Mouse (Mus musculus) midbrain, embryonic 10.5 days (tissue): Measurements from ENCODE around the gene Samd4b. TPM values are rescaled to one million over a fixed set of nuclear protein-coding genes. Genes with fewer than 3 reads are reported as not detected.

ENCODE experiments used
- DNase-seq: peaks from one replicate; pipeline ENCODE4 v3.0.0-alpha.2; 2017; ENCODE audit warnings: low spot score
- H3K27ac ChIP-seq: fragments of 300-500 bp; sonication (generic); replicated peaks from 2 replicates; pipeline ENCODE4 v1.5.1; 2016; ENCODE audit warnings: mild to moderate bottlenecking
- H3K27me3 ChIP-seq: fragments of 300-500 bp; sonication (generic); 2 replicates; pipeline ENCODE4 v1.6.1; 2016; ENCODE audit warnings: low read depth, mild to moderate bottlenecking; ENCODE audit not compliant: poor library complexity, severe bottlenecking
- H3K36me3 ChIP-seq: fragments of 300-500 bp; sonication (generic); 2 replicates; pipeline ENCODE4 v1.6.1; 2016; ENCODE audit warnings: mild to moderate bottlenecking, moderate library complexity
- H3K4me1 ChIP-seq: fragments of 300-500 bp; sonication (generic); 2 replicates; pipeline ENCODE4 v1.6.1; 2016
- H3K4me3 ChIP-seq: fragments of 300-500 bp; sonication (generic); 2 replicates; pipeline ENCODE4 v1.5.1; 2016; ENCODE audit warnings: mild to moderate bottlenecking, moderate library complexity
- H3K9me3 ChIP-seq: fragments of 300-500 bp; sonication (generic); replicated peaks from 2 replicates; pipeline ENCODE4 v1.6.1; 2016; ENCODE audit warnings: mild to moderate bottlenecking
- WGBS: fragments of 180-500 bp; shearing (Covaris S2); methylation state at CpG from one replicate; pipeline ENCODE4 v1.1.7; 2016; 5-methylcytosine and 5-hydroxymethylcytosine counted together
- polyA plus RNA-seq: library from polyadenylated mRNA; unstranded; fragments of >200 nt; fragmentation: Nextera tagmentation; extraction: Ambion mirVana; gene quantifications from 2 replicates; pipeline ENCODE4 v1.2.1, GENCODE M21; 2016

The Samd4b gene
- polyA plus RNA-seq, 1 experiment from 2014 or later = 29.2 TPM

GRCm38 (mm10) chr7:28423018-28423417 lies 174.9 kb downstream of the Samd4b start:
- Histone ChIP-seq H3K27me3 (no peaks in the 10 kb centered on the region), H3K4me3 (no peak overlapping the region), H3K36me3 (peaks cover 94% of the 10 kb centered on the region), H3K4me1 (no peaks in the 10 kb centered on the region), H3K27ac (no peak overlapping the region), H3K9me3 (no peaks in the 10 kb centered on the region)
- DNase-seq = no peak
- WGBS = 93% methylated on average over 1 of the region's 1 CpGs

- H3K4me1 ChIP-seq = no peaks in the 10 kb centered on the region
- H3K27me3 ChIP-seq = no peaks in the 10 kb centered on the region
- no peak overlapping the region for H3K27ac ChIP-seq
- no peaks in the 10 kb centered on the region for H3K9me3 ChIP-seq
- no peak for DNase-seq
- no peak overlapping the region for H3K4me3 ChIP-seq
- WGBS = 99% methylated on average over 2 of the region's 2 CpGs
- H3K36me3 ChIP-seq = peaks cover 100% of the 10 kb centered on the region
Observed at GRCm38 (mm10) chr7:28419416-28419815, 178.5 kb downstream of the Samd4b start.

DNA sequence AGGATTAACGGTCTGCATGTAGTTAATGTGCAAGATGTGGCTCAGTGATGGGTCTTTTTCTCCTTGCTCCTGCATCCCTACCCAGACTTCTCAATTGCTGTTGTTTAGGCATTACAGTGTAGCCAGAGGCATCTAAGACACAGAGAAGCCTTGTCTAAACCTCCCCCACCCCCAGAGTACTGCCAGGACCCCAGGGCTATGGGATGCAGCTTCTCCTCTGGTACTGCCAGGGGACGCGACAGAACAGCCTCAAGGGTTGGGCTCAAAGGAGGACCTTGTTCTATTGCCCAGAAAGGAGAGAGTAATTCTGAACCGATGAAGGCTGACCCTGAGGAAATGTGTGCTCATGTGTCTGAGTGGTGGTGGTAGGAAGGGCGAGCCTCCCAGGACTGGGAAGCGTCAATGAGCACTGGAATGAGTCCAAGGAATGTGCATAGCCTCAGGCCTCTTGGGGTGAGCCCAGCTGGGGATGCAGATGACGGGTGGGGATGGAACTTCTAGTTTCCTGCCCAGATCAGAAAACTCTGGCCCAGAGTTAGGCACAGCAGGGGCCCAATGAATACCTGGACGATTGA lies 179.8 kb downstream of the Samd4b start:
- no peaks in the 10 kb centered on the region for H3K9me3 ChIP-seq
- H3K27ac ChIP-seq = no peak overlapping the region
- no peaks in the 10 kb centered on the region for H3K27me3 ChIP-seq
- no peak overlapping the region for H3K4me3 ChIP-seq
- DNase-seq = no peak
- H3K36me3 ChIP-seq = peaks cover 100% of the 10 kb centered on the region
- WGBS = 91% methylated on average over 8 of the region's 8 CpGs
- H3K4me1 ChIP-seq = no peaks in the 10 kb centered on the region

- H3K27ac ChIP-seq = no peak overlapping the region
- no peaks in the 10 kb centered on the region for H3K27me3 ChIP-seq
- DNase-seq = no peak
- no peaks in the 10 kb centered on the region for H3K9me3 ChIP-seq
- no peaks in the 10 kb centered on the region for H3K4me1 ChIP-seq
- peaks cover 100% of the 10 kb centered on the region for H3K36me3 ChIP-seq
- no peak overlapping the region for H3K4me3 ChIP-seq
Observed at GRCm38 (mm10) chr7:28417368-28417767, 180.6 kb downstream of the Samd4b start.

- Histone ChIP-seq H3K36me3 (peaks cover 99% of the 10 kb centered on the region), H3K4me1 (no peaks in the 10 kb centered on the region), H3K9me3 (no peaks in the 10 kb centered on the region), H3K27me3 (no peaks in the 10 kb centered on the region), H3K4me3 (no peak overlapping the region), H3K27ac (no peak overlapping the region)
- 92% methylated on average over 4 of the region's 4 CpGs for WGBS
- DNase-seq = no peak
Observed at GRCm38 (mm10) chr7:28412826-28413225, 185.1 kb downstream of the Samd4b start.

DNA sequence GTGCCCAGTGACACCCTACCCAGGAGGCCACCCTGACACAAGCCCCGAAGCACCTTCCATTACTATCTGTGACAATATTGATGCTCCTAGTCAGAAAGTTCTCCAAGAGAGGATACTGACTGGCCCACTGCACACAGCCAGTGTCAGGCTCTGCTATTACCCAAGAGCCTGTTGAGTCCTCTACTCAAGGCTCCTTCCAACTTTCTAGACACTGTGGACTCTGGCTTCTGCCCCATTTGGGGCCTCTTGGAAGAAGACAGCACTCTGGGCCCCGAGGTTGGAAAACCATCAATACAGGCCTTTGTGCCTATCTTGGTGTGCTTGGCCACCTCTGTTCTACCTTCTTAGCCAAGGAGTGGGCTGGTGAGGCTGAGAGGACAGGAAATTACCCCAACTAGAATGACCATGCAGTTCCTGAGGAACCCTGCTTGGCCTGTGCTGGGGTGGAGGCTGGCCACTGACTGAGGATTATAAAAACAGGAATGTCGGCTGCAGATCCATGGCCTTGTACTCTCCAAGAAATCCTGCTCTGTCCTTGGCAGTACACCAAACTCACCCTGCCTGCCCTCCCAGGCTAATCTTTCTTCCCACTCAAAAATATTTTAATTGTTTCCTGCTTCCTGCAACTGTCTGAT lies 187.0 kb downstream of the Samd4b start:
- Histone ChIP-seq H3K27me3 (no peaks in the 10 kb centered on the region), H3K36me3 (peaks cover 99% of the 10 kb centered on the region), H3K9me3 (no peaks in the 10 kb centered on the region), H3K27ac (no peak overlapping the region), H3K4me1 (no peaks in the 10 kb centered on the region), H3K4me3 (no peak overlapping the region)
- no peak for DNase-seq
- 92% methylated on average over 3 of the region's 3 CpGs for whole genome bisulfite sequencing

- Histone ChIP-seq H3K4me1 (no peaks in the 10 kb centered on the region), H3K4me3 (no peak overlapping the region), H3K27me3 (no peaks in the 10 kb centered on the region), H3K9me3 (no peaks in the 10 kb centered on the region), H3K27ac (no peak overlapping the region), H3K36me3 (peaks cover 99% of the 10 kb centered on the region)
- DNase-seq = no peak
- 91% methylated on average over 3 of the region's 3 CpGs for WGBS
Observed at GRCm38 (mm10) chr7:28401942-28402341, 196.0 kb downstream of the Samd4b start.

DNA sequence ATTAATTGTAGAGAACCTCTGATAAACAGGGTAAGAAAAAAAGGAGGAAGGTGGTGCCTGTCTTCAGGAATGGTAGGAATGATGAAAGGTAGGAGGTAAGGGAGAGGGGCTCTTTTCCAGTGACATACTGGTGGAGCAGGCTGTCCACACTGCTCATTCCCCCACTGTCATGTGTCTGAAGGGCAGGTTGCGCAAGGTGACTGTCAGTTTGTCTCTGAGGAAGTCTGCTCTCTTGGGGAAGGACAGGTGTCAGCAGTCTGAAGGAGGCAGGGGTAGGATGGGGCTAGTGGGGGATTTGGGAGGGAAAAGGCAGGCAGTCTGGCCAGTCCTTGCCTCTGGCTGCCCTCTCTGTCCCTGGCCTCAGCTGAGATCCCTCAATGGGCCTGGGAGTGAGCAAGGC lies 196.9 kb downstream of the Samd4b start:
- Histone ChIP-seq H3K27me3 (no peaks in the 10 kb centered on the region), H3K4me3 (no peak overlapping the region), H3K36me3 (peaks cover 99% of the 10 kb centered on the region), H3K27ac (no peak overlapping the region), H3K9me3 (no peaks in the 10 kb centered on the region), H3K4me1 (no peaks in the 10 kb centered on the region)
- WGBS = 93% methylated on average over 1 of the region's 1 CpGs
- DNase-seq = no peak

GRCm38 (mm10) chr7:28398696-28399340 lies 199.1 kb downstream of the Samd4b start:
- H3K9me3 ChIP-seq = no peaks in the 10 kb centered on the region
- peaks cover 94% of the 10 kb centered on the region for H3K36me3 ChIP-seq
- H3K4me1 ChIP-seq = peaks cover 2% of the 10 kb centered on the region
- H3K4me3 ChIP-seq = no peak overlapping the region
- no peak for DNase-seq
- no peaks in the 10 kb centered on the region for H3K27me3 ChIP-seq
- WGBS = 90% methylated on average over 10 of the region's 10 CpGs
- no peak overlapping the region for H3K27ac ChIP-seq

DNA sequence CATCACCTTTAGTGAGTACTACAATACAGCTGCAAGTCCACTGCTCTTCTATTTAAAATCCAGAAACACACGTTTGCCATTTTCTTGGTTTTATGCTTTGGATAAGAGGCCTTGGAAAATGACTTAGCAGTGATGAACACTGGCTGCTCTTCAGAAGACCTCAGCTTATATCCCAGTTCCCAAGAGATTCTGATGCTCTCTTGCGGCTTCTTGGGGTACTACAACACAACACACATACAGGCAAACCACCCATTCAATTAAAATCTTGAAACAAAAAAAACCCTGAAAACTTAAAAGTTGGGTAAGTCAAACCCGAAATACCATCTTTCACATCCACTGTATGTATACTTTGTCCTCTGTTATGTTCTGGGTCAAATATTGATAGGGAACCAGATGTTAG lies 199.9 kb downstream of the Samd4b start:
- Histone ChIP-seq H3K36me3 (peaks cover 86% of the 10 kb centered on the region), H3K27me3 (no peaks in the 10 kb centered on the region), H3K27ac (no peak overlapping the region), H3K9me3 (no peaks in the 10 kb centered on the region), H3K4me1 (peaks cover 9% of the 10 kb centered on the region), H3K4me3 (no peak overlapping the region)
- no peak for DNase-seq
- WGBS = 71% methylated on average over 3 of the region's 3 CpGs

GRCm38 (mm10) chr7:28395425-28395824 lies 202.5 kb downstream of the Samd4b start:
- no peaks in the 10 kb centered on the region for H3K27me3 ChIP-seq
- WGBS = 98% methylated on average over 4 of the region's 4 CpGs
- H3K4me3 ChIP-seq = no peak overlapping the region
- peaks cover 67% of the 10 kb centered on the region for H3K36me3 ChIP-seq
- no peaks in the 10 kb centered on the region for H3K9me3 ChIP-seq
- no peak overlapping the region for H3K27ac ChIP-seq
- DNase-seq = no peak
- peaks cover 22% of the 10 kb centered on the region for H3K4me1 ChIP-seq

GRCm38 (mm10) chr7:28393272-28393951 lies 204.5 kb downstream of the Samd4b start:
- no peak for DNase-seq
- Histone ChIP-seq H3K27ac (peak overlapping the region; percentile 81), H3K27me3 (no peaks in the 10 kb centered on the region), H3K9me3 (no peaks in the 10 kb centered on the region), H3K4me3 (peak overlapping the region; percentile 96), H3K36me3 (peaks cover 67% of the 10 kb centered on the region), H3K4me1 (peaks cover 22% of the 10 kb centered on the region)
- 9% methylated on average over 22 of the region's 22 CpGs for WGBS
